Mouse (Mus musculus): ENCODE measurements at regions not wholly inside any gene's neighbourhood (a gene's known extent, or its start where the extent isn't known, plus 50 kb on each side); places are given as distances from the start of the nearest gene placed in this dataset.

- DNase-seq (ENCODE audit: low spot score in 2 of 2) = no peak
Observed at GRCm38 (mm10) chr9:41513701-41514100, 352.2 kb upstream of the Ubash3b start.

GRCm38 (mm10) chr9:41509597-41509996 lies 348.1 kb upstream of the Ubash3b start:
- DNase-seq (ENCODE audit: low spot score in 2 of 2) = no peak

GRCm38 (mm10) chr9:41508746-41509145 lies 347.2 kb upstream of the Ubash3b start:
- DNase-seq (ENCODE audit: low spot score in 2 of 2) = no peak

- peak; percentile 20 to 40 for DNase-seq (ENCODE audit: low spot score in 2 of 2)
Observed at GRCm38 (mm10) chr9:41498326-41498725, 336.8 kb upstream of the Ubash3b start.

- no peak for DNase-seq (ENCODE audit: low spot score in 2 of 2)
Observed at GRCm38 (mm10) chr9:41490112-41490511, 328.6 kb upstream of the Ubash3b start.

- DNase-seq (ENCODE audit: low spot score in 2 of 2) = no peak
Observed at GRCm38 (mm10) chr9:41488046-41488445, 326.5 kb upstream of the Ubash3b start.

GRCm38 (mm10) chr9:41483218-41483617 lies 321.7 kb upstream of the Ubash3b start:
- DNase-seq (ENCODE audit: low spot score in 2 of 2) = no peak

- DNase-seq (ENCODE audit: low spot score in 2 of 2) = no peak
Observed at GRCm38 (mm10) chr9:41481611-41482266, 320.2 kb upstream of the Ubash3b start.

GRCm38 (mm10) chr9:41479854-41480749 lies 318.6 kb upstream of the Ubash3b start:
- DNase-seq (ENCODE audit: low spot score in 2 of 2) = no peak

GRCm38 (mm10) chr9:41479085-41479484 lies 317.6 kb upstream of the Ubash3b start:
- DNase-seq (ENCODE audit: low spot score in 2 of 2) = no peak

GRCm38 (mm10) chr9:41478106-41478848 lies 316.8 kb upstream of the Ubash3b start:
- no peak for DNase-seq (ENCODE audit: low spot score in 2 of 2)

- DNase-seq (ENCODE audit: low spot score in 2 of 2) = no peak
Observed at GRCm38 (mm10) chr9:41475326-41475725, 313.8 kb upstream of the Ubash3b start.

- DNase-seq (ENCODE audit: low spot score in 2 of 2) = no peak
Observed at GRCm38 (mm10) chr9:41474945-41475297, 313.4 kb upstream of the Ubash3b start.

GRCm38 (mm10) chr9:41474244-41474944 lies 312.9 kb upstream of the Ubash3b start:
- peak; percentile 91 to 92 for DNase-seq (ENCODE audit: low spot score in 2 of 2)

- no peak for DNase-seq (ENCODE audit: low spot score in 2 of 2)
Observed at GRCm38 (mm10) chr9:41473506-41473905, 312.0 kb upstream of the Ubash3b start.

- no peak for DNase-seq (ENCODE audit: low spot score in 2 of 2)
Observed at GRCm38 (mm10) chr9:41471345-41471744, 309.8 kb upstream of the Ubash3b start.

GRCm38 (mm10) chr9:41470010-41470409 lies 308.5 kb upstream of the Ubash3b start:
- DNase-seq (ENCODE audit: low spot score in 2 of 2) = no peak

GRCm38 (mm10) chr9:41469414-41469813 lies 307.9 kb upstream of the Ubash3b start:
- DNase-seq (ENCODE audit: low spot score in 2 of 2) = no peak

- DNase-seq (ENCODE audit: low spot score in 2 of 2) = peak; percentile 44 to 50
Observed at GRCm38 (mm10) chr9:41464057-41464685, 302.7 kb upstream of the Ubash3b start.

GRCm38 (mm10) chr9:41461742-41462141 lies 300.2 kb upstream of the Ubash3b start:
- peak; percentile 91 to 92 for DNase-seq (ENCODE audit: low spot score in 2 of 2)

- DNase-seq (ENCODE audit: low spot score in 2 of 2) = no peak
Observed at GRCm38 (mm10) chr9:41460709-41461108, 299.2 kb upstream of the Ubash3b start.

Measured in left cerebral cortex, adult 18-20 months (tissue).